Mouse (Mus musculus) c-Kit-positive CD71-positive TER-119-negative erythroid progenitor cells, embryonic 14.5 days (primary cell): ENCODE data around the gene Ppp2r5a.
A peak's percentile ranks its signal among the peaks of the same experiment; 100 is the strongest.

Experiments used
- DNase-seq: peaks from one replicate; pipeline ENCODE4 v3.0.0-alpha.2; 2013; ENCODE audit warnings: low read depth

Gene Ppp2r5a

DNA sequence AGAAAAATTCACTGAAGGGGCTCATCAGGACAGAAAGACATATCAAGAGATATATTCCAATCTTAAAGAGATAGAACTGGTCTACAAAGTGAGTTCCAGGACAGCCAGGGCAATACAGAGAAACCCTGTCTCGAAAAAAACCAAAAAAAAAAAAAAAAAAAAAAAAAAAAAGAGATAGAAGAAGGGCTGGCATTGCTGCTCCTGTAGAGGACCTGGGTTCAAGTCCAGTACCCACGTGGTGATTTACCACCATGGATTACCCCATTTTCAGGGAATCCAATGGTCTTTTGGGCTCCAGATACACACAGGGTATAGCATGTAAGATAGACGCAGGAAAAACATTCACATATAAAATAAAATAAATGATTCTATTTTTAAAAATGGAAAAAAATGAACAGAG lies 22.2 kb downstream of the Ppp2r5a start:
- no peak for DNase-seq

- DNase-seq, result no peak
Measured at GRCm38 (mm10) chr1:191378080-191378479, 25.0 kb downstream of the Ppp2r5a start.

GRCm38 (mm10) chr1:191375644-191375998 lies 27.5 kb downstream of the Ppp2r5a start:
- DNase-seq, result no peak

DNA sequence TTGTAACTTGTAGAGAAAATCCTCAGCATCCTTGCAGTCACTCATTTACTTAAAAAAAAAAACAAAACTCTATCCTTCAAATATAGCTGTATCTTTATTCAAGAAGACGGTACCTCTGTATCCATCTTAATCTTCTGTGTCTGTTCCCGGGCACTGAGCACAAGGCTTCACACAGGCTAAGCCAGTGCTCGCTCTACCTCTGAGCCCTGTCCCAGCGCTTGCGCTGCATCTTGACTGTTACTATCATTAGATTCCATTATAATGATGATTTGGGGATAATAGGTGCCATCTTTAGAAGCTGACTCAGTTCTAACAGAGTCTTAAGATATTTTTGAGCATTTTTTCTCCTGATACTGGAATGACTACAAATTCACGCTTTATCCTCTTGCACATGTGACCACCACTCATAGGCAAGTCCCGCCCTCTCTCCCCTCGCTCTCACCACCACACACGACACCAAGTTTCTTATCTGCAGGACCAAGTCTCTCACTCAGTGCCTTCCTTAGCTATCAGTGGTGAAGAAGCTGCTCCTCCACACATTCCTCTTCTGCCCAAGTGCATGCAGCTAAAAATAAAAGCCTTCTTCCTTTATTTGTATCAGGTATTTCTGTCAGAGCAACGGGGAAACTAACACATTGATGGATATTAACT lies 28.0 kb downstream of the Ppp2r5a start:
- DNase-seq, result no peak

DNA sequence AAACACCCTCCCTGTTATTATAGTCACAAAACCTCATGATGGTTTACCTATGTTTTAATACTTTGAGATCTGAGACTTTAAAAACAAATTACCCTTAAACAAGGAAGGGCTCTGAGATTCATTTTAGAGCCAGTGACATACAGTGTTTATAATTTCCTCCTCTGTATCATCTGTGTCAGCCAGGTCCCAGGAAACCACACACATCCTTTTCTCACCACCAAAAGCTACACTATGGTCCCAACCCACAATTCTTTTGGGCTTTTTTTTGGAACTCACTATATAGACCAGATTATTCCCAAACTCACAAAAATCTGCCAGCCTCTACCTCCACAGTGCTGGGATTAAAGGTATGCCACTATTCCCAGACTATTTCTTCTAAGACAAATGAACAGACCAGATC lies 33.9 kb downstream of the Ppp2r5a start:
- DNase-seq, result no peak

GRCm38 (mm10) chr1:191368193-191368592 lies 34.9 kb downstream of the Ppp2r5a start:
- no peak for DNase-seq

DNA sequence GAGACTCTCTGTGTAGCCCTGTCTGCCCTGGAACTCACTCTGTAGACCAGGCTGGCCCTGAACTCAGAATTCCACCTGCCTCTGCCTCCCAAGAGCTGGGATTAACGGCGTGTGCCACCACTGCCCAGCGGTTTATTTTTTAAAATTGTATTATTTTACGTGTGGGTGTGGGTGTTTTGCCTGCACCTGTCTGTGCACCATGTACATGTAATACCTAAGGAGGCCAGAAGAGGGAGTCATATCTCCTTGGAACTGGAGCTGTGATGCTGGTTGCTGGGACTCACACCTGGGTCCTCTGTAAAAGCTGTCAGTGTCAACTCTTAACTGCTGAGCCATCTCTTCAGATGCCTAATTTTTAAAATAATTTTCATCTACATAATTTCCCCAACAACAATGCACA lies 38.6 kb downstream of the Ppp2r5a start:
- DNase-seq, result peak; percentile 58

DNA sequence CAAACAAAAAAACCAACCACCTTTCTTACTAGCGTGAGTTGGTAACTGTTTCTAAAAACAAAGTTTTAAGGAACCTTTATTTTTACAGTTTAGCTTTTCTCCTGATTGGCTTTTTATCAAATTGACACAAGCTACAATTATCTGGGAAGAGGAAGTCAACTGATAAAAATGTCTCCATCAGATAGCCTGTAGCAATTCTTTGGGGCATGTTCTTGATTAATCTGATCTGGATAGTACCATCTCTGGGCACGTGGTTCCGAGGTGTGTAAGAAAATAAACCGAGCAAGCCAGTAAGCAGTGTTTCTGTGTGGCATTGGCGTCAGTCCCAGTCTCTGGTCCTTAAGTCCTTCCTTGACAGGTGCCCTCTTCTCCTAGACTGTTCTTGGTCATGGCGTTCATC lies 40.7 kb downstream of the Ppp2r5a start:
- DNase-seq, result no peak

DNA sequence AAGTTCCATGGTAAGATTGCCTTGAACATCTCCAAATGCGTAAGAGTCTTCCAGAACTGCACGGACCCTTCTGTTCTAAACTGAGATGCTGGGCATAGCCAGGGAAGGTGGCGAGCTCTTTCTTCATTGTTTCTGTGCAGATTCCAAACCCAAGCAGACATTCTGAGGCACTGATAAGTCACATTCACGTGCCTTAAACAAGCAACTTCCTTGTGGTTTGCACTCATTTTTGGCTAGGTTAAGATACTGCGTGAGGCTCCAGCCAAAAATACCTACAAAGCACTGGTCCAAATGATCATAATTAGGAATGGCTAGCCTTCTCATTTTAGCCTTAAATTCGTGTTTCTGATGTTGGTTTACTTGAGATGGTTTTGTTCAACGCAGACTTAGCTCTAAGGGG lies 43.6 kb downstream of the Ppp2r5a start:
- DNase-seq, result no peak

GRCm38 (mm10) chr1:191356936-191357335 lies 46.1 kb downstream of the Ppp2r5a start:
- no peak for DNase-seq

DNA sequence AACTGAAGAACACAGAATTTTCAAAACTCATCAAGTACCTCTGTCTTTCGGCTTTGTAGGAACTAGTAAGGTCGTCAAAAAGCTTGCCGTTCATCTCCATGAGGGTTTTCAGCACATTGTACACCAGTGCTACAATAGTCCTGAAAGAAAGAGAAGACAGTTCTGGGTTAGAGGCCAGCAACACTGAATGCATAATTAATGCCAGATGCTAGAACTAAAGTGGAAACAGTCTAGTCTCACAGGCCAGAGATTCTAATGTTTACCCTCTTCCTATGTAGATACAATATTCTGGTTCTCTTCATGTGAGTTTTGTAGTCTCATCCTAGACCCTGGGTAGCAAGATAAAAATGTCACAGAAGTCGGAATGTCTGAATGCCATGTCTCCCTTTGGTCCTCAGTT lies 49.2 kb downstream of the Ppp2r5a start:
- no peak for DNase-seq

- peak; percentile 35 for DNase-seq
Measured at GRCm38 (mm10) chr1:191352786-191353488, 50.1 kb downstream of the Ppp2r5a start.

GRCm38 (mm10) chr1:191350355-191350754 lies 52.7 kb downstream of the Ppp2r5a start:
- no peak for DNase-seq

- no peak for DNase-seq
Measured at GRCm38 (mm10) chr1:191349486-191350037, 53.5 kb downstream of the Ppp2r5a start.

DNA sequence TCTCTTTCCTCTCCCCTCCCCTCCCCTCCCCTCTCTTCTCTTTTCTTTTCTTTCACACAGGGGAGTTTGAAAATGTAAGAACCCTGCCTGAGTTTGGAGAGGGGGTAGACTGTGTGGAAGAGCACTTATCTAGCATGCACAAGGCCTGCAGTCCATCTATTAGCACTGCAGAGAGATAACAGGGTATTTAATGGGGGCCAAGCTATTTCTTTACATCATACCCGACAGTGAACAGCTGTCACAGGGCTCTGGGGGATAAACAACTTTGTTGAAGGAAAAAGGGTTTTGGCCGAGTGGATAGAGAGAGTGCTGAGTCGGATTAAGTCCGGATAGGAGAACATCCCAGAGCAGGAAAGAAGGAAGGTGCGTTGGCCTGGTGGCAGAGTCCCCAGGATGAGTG lies 54.1 kb downstream of the Ppp2r5a start:
- DNase-seq, result no peak

- no peak for DNase-seq
Measured at GRCm38 (mm10) chr1:191348592-191348991, 54.5 kb downstream of the Ppp2r5a start.

DNA sequence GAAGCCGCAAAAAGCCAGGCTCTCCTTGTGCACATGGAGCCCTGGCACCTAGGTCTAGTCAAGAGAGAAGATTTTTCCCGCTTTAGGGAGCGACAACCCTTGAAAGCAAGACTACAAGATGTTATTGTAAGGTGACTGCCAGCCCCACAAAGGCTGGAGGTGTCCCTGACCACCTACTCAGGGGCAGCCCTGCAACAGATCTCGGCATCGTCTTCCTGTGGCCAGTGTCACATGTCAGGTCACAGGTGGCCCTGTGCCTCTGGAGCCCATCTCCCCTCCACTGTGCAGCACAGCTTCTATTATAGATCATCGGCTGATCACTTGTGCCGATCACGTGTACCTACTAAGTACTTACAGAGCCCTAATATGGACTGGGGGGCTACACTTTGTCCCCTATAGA lies 55.5 kb downstream of the Ppp2r5a start:
- no peak for DNase-seq

- no peak for DNase-seq
Measured at GRCm38 (mm10) chr1:191340530-191340929, 62.5 kb downstream of the Ppp2r5a start.

DNA sequence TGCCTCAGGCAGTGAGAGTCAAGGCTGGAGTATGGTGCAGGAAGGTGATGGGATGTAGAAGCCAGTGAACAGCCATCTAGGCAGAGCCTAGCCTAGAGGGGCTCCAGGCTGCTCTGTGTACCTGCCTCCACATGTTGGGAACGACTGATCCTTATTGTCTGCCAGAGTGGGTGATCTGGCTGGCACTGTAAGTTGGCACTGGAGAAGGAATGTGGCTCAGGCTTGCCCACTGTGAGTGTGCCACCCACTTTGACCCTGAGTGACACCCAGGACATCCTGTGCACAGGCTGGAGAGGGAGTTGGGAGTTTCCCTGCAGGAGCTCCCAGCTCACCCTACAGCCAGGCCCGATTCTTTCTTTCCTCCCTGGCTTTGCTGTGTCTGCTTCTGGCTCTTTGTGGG lies 63.2 kb downstream of the Ppp2r5a start:
- DNase-seq, result no peak

DNA sequence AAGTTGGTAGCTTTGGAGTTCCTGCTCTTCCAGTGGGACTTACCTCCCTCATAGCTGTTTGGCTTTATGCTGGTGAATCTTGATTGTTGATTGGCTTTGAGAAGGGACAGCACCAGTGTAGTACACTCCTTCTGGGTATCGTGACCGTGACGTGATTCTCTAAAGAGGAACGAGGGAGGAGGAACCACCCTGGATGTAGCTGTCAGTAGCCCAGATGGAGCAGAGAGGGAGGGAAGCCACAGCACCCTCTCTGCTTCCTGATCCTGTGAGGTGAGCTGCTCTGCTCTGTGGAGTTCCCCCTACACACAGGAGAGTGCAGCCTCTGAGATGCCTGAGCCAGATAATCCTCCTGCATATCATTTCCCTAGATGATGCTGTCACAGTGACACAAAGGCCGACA lies 68.6 kb downstream of the Ppp2r5a start:
- no peak for DNase-seq

GRCm38 (mm10) chr1:191330356-191330755 lies 72.7 kb downstream of the Ppp2r5a start:
- DNase-seq, result no peak

DNA sequence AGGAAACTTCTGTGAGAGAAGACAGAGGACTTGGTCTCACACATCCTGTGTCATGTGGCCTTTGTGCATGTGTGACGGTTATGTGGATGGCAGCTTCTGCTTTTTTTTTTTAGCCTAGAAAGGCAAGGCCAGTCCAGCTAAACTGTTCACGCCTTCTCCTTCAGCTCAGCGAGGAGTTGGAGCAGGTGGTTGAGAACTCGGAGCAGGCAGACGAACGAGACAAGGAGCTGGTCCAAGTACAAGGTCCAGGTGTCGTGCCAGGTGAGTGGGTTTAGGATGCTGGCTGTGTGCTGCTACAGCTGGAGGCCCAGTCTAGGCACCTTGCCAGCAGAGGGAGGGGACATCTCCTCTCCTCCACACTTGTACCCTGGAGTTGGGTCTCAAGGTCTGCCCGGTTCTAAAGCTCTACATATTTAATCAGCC lies 75.0 kb downstream of the Ppp2r5a start:
- no peak for DNase-seq

DNA sequence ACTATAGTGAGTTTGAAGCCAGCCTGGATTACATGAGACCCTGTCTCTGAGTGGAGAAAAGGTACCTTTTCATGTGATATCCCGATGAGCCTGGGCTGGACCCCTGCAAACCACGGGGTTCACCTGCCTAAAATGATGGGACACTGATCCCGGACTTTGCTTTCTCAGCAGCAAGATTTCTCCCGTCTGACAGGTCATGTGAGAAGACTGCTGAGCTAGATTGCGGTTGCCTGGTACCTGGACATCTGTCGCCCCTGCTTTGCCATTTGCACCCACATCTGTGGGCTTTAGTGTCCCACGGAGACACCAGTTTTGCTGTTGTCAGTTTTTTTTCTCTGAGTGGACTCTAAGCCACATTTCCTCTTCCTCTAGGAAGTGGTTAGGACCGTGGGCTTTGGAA lies 75.8 kb downstream of the Ppp2r5a start:
- DNase-seq, result no peak
